Mouse (Mus musculus): ENCODE data around the gene Tmem266.

Tmem266 gene

GRCm38 (mm10) chr9:55326515-55327233, at the start of gene Tmem266, which contains the start of gene Nrg4:
TSS of gene Tmem266 (plus strand) at chr9:55326913.
TSS of gene Nrg4 (minus strand) at chr9:55326844.
- peak; percentile 86 for DNase-seq

DNA sequence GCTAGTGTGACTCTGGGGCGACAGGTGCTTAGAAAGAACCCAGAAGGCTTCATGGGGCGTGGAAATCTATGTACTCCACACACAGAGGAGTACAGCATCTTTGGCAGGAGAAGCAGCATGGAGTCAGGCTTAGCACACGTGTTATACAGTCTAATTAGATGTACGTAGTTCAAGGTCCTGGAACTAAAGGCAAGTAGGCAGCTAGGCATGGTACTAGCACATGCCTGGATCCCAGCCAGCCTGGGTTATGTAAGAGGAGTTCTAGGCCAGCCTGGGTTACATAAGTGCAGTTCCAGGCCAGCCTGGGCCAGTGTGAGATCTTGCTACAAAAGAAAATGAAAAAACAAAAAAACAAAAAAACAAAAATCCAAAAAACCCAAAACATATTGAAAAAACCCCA, 49.2 kb upstream of the Tmem266 start:
- no peak for DNase-seq

GRCm38 (mm10) chr9:55279114-55279825, 47.4 kb upstream of the Tmem266 start:
- no peak for DNase-seq

GRCm38 (mm10) chr9:55283516-55283915, 43.2 kb upstream of the Tmem266 start:
- peak; percentile 32 for DNase-seq

- DNase-seq: no peak
Measured at GRCm38 (mm10) chr9:55285197-55285596, 41.5 kb upstream of the Tmem266 start.

- DNase-seq: no peak
Measured at GRCm38 (mm10) chr9:55289475-55290198, 37.1 kb upstream of the Tmem266 start.

GRCm38 (mm10) chr9:55291966-55292365, 34.7 kb upstream of the Tmem266 start:
- DNase-seq: no peak

DNA sequence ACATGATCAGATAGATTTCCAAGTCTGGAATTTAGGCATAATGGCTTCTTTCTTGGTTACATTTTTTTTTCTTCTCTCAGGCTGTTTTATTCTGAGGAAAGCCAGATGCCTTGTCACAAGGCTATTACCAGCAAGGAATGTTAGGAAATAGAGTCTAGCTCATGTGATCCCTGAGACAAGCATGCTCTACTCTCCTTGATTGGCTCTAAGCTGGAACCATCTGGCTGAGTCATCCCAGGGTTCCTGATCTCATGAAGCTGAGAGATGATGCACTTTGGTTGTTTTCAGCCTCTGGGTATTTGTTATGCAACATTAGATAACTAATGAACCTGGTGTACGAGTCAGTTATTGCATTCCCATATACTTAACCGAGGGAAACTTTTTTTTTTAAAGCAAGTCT, 30.5 kb upstream of the Tmem266 start:
- DNase-seq: no peak

DNA sequence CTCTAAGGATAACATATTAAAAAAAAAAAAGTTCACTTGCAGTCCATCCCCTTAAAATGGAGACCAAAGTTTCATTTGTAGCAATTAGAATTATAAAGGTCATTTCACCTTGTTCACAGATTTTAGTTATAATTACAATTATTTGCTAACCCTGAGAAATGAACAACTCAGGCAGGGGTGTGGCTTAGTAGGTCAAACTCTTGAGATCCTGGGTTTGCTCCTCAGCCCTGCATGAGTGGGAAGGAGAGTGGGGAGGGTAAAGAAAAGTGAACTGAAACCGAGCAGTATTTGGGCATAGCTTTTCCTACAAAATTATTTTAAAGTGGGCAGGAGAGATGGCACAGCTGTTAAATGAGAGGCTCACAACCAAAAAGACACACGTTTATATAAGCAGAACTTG, 19.6 kb upstream of the Tmem266 start:
- DNase-seq: no peak

DNA sequence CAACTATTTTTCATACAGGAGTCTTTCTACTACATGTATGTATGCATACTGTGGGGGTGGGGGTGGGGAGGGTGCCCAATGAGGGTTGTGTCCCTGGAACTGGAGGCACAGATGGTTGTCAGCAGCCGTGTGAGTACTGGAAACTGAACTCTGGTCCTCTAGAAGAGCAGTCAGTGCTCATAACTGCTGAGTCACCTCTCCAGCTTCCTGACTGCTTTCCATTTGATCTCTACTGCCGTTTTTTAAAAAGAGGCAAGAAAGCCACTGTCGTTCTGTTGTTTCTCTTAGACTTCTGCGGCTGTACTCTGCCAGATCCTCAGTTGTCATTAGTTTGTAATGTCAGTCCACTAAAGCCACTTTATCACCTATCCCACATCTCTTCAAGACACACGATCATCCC, 19.2 kb upstream of the Tmem266 start:
- DNase-seq: no peak

- DNase-seq: no peak
Measured at GRCm38 (mm10) chr9:55308455-55308854, 18.3 kb upstream of the Tmem266 start.

- DNase-seq: peak; percentile 66
Measured at GRCm38 (mm10) chr9:55311560-55311959, 15.2 kb upstream of the Tmem266 start.

DNA sequence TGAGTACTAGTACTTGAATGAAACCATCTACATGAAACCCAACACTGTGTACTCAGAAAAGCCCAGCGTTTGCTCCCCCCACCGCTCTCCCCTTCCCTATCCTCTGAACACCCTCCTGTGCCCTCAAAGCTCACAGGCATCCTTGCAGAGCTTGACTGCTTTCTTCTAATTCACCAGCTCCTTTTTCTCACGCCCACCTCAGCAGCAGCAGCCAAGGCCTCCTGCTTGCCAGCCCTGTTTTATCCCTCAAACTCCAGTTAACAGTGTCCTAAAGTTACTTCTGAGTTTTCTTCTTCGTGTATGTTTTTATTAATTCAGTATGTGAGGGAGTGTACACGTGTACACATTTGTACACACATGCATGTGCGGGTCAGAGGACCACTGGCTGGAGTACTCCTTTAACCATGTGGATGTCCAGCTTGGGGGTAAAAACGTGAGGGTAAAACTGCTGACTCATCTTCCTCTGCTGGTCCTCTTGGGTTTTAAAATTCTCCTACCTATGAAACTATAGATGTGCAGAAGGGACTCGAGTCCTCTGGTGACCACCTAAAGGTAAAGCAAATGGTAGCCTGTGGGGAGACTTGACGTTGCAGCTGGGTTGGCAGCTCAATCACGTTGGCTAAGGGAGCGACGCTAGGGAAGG, 13.0 kb upstream of the Tmem266 start:
- DNase-seq: no peak

DNA sequence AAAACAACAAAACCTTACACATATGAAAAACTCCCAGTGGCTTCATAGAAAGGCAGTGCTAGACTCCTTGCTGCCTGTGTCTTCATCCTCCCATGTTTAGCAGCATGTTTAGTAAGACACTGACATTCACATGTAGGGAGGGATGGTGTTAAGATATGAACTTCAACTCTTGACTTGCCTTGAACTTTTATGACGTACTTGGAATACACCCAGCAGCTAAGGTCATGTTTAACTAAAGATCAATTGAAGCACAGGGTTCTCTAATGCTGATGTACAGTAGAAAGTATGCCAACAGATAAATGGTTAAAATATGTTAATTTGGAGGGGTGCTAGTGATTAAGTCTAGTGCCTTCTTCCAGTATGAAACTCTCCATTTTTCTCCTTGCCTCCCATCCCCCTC, 4.1 kb upstream of the Tmem266 start:
- no peak for DNase-seq

GRCm38 (mm10) chr9:55324085-55324484, 2.6 kb upstream of the Tmem266 start:
- DNase-seq: no peak

DNA sequence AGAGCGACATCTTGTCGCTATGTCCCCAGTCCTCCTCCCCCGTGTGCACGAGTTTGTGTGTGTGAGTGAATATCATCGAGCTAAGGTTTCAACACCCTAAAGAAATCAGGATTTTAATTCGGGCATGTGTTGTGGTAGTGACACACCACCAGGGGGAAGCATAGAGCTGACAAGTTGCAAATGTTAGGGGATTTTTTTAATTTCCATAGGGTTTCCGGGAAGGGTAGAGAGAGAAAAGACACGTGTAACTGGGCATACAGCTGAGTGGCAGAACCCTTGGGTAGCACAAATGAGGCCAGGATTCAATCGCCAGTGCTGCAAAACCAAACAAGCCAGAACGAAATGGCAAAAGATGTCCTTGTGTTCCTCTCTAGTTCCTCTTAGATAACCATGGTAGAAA, 2.2 kb upstream of the Tmem266 start:
- DNase-seq: no peak

- DNase-seq: no peak
Measured at GRCm38 (mm10) chr9:55325061-55325460, 1.7 kb upstream of the Tmem266 start.

- no peak for DNase-seq
Measured at GRCm38 (mm10) chr9:55325564-55326514, 874 bp upstream of the Tmem266 start.

GRCm38 (mm10) chr9:55327234-55327615, 512 bp downstream of the Tmem266 start:
- DNase-seq: peak; percentile 16

DNA sequence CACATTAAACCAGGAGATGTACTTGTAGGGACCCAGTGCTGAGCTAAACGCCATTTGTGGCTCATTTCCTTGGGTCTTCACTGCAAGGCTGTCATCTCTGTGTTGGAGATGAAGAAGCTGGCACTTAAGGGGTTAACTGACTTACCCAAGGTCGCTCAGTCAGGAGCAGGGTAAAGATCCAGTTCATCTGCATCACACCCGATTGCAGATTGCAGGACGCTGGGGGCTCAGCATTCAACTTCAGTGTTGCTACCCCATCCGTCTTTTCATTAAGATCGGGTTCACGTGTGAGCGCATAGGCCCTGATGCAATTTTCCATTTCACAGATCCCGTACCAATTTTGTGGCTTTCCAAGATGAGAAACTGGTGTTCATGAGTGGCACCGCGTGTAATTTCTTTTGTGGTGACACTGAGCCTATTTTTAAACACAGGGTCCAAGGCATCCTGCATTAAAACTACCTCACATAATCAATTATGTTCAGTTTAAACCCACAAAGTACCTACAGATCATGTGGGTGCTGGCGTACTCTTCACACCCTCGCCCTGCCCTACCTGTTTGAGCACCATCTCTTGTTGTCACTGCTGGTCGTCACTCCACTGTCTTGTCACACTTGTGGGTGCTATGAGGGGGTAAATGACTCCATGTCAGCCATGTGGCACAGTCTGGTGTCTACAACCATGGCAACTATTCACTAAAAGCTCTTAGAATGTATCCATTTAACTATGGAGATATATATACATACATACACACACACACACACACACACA, 1.6 kb downstream of the Tmem266 start:
- DNase-seq: no peak

GRCm38 (mm10) chr9:55329401-55329800, 2.7 kb downstream of the Tmem266 start:
- no peak for DNase-seq
